Mouse (Mus musculus) right cerebral cortex, postnatal 10 days (tissue): Measurements from ENCODE around the gene Foxo1.

ENCODE experiments used
- DNase-seq, 2 experiments: peaks; one replicate each; pipeline ENCODE4 v3.0.0; 2021; ENCODE audit warnings: low spot score in 2 of 2

Gene Foxo1

GRCm38 (mm10) chr3:52268737-52269513, 789 bp downstream of the Foxo1 start:
- peak; percentile 56 to 62 for DNase-seq

DNA sequence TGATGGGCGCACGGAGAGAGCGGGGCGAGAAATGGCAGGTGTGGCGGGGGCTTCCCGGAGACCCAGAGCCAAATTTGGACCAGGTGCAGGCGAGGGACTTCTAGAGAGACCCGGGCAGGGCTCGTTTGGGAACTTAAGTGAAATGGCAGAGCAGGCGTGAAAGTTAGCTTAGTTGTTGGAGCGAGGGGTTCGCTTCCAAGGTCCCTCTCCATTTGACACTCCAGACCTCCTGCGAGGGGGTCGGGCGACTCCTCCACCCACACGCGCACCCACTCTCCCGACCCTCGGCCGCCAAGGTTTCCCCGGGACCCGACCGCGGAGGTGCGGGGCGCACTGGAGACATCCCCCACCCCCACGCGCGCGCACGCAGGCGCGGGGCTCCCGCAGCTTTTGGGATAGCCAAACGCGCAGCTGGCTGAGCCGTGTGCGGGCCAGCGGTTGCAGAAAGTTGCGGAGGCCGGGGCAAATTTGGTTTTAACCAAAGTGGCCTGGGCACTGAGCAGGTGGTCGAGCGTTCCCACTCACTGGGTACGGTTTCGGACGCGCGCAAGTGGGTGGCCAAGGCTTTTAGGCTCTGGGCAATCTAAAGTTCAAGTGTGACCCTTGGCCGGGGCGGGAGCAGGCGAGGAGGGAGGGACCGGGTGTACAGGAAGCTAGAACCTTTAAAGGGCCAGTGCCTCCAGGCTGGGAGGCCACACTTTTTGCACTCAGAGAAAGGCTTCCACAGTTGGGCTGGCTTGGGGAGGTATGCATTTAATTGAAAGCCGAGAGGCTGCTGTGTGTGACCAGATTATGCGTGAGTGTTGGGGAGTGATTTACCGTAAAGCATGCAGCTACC, 1.6 kb downstream of the Foxo1 start:
- DNase-seq: peak; percentile 49 to 54

DNA sequence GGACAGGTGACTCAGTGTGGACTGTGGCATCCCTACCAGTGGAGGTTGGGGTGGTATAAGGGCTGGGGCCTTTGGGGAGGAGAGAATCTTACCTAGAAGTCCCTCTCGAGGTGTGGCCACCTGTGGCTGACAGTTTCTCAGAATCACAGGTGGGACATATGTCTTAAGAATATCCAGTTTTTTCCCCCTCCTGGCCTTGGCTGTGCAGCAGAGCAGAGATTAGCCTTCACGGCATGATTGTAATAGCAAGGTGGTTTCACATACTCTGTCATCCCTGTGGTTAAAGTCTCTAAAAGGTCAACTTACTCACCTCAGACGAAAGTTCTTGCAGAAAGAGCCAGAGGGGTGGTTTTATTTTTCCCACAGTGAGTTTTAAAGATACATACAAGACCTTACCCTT, 2.4 kb downstream of the Foxo1 start:
- no peak for DNase-seq

- no peak for DNase-seq
Observed at GRCm38 (mm10) chr3:52271376-52271775, 3.2 kb downstream of the Foxo1 start.

- no peak for DNase-seq
Observed at GRCm38 (mm10) chr3:52272376-52272865, 4.3 kb downstream of the Foxo1 start.

DNA sequence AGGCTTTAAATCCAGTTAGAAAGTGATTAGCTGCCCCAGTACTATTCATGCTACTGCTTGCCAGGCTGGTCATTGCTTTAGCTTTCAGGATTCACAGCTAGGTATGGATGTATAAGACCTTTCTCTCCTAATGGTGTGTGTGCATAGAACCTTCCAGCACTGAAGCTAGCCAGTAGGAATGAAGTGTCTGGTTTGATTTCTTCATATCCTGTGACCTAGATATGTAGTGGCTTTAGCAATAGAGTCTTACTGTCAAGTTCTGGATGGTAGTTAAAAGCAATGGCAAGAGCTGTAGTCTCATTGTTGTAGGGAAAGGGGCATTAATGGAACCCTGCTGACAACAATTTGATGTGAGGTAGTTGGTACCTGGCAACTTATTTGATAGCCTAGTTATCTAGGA, 6.3 kb downstream of the Foxo1 start:
- no peak for DNase-seq

DNA sequence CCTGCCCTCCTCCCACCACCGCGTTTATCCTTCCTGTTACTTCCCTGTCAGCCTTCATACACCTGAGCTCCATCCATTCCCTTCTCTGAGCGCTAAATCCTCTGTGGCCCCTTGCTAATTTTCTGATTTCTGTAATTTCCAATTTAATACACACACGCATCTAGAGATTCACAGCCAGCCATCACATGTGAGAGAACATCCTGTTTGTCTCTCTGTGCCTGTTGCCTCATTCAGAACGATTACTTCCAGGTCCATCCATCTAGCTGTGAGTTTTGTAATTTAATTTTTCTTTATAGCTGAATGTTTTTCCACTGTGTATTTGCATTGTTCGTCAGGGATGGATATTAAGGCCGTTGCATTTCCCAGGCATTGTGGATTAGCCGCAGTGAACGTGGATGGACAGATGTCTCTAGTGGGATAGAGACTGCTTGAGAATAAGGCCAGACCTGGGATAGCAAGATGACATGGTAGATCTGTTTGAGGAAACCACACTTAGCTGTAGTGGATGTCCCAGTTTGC, 7.0 kb downstream of the Foxo1 start:
- no peak for DNase-seq

- no peak for DNase-seq
Observed at GRCm38 (mm10) chr3:52280681-52281080, 12.5 kb downstream of the Foxo1 start.

GRCm38 (mm10) chr3:52281882-52282281, 13.7 kb downstream of the Foxo1 start:
- DNase-seq: no peak

GRCm38 (mm10) chr3:52282369-52282768, 14.2 kb downstream of the Foxo1 start:
- no peak for DNase-seq

DNA sequence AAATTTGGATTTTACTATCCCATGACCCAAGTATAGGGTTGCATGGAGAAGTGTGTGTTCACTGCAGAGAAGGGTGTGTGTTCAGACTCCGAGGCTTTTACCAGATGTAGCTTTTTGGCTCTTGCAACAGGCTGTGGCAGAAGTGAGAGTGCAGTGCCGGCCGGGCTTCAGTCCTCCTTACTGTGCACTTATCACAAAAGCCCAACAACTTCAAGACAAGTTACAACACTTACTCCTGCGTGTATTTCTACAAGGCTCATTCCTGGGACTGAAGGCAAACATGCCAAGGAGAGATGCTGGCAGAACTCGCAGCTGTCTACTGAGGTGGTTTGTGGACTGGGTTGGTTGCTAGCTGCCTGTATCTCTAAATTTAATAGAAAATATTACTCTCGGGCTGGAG, 15.4 kb downstream of the Foxo1 start:
- no peak for DNase-seq

GRCm38 (mm10) chr3:52290811-52291210, 22.7 kb downstream of the Foxo1 start:
- DNase-seq: no peak

- no peak for DNase-seq
Observed at GRCm38 (mm10) chr3:52292498-52292897, 24.4 kb downstream of the Foxo1 start.

- DNase-seq: no peak
Observed at GRCm38 (mm10) chr3:52293946-52294345, 25.8 kb downstream of the Foxo1 start.

DNA sequence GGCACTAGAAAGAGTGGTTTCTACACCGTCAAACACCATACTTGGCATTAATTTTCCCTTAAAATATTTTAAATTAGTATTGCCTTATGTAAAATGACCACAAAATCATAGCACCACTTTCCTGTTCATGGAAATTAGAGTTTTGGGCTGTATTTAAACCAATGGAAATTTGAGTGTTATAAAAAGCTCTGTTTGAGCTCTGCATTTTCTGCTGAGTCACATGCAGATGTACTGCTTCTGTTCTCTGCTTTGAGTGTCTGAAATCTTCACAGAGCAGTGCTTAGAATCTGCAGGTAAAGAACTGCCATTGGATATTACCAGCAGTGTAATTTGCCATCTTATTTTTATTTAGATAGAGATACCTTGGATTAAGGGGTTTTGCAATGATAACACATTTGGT, 27.6 kb downstream of the Foxo1 start:
- no peak for DNase-seq

DNA sequence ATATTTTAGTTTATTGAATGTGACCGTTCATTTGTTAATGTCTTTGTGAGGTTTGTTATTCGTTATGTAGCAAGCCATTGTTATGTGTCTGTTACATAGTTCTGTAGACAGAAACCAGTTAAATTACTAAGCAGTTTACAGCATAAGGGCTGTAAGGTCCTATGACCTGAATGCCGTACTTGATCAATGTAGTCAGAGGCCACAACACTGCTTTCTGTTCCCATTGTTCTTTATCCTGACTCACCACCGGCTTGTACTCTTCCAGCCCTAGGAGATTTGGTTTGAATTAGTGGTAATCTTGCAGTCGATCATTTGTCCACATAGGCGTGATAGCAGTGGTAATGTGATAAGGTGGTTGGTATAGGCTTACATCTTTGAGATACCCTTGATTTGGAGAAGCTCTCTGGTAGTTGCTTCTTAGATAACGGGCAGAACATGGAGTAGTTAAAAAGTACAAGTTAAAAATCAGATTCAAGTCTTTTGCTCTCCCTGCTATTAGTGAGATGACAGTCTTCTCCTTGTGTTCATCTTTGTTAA, 28.2 kb downstream of the Foxo1 start:
- no peak for DNase-seq

DNA sequence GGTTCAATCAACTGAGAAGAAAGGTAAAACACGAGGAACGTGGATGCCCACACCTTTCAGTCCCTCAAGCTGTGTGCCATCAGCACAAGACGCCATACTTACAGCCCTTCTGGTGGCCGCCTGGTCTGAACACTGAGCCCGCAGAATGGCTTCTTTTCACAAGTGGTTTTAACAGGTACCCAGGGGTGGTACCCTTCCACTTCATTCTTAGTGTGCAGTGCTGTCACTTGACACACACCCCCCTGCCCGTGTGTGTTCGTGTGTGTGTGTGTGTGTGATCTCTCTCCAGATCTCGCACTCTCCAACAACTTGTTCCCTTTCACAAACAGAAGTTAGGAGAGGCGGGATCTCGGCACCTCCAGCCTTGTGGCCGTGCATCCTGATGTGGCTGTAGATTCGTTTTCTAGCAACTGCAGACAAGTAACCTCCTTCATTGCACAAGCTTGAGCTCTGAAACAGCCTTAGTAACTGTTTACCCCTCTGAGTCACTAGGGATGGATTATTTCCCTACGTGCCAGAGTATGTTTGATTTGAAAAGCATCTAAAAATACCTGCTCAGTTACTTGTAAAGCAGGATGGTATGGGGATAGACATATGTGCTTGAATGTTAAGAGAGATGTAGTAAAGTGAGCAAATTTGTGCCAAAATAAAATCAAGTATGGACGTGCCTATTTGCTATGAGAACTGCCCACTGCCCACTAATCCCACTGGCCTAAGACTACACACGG, 29.3 kb downstream of the Foxo1 start:
- no peak for DNase-seq

DNA sequence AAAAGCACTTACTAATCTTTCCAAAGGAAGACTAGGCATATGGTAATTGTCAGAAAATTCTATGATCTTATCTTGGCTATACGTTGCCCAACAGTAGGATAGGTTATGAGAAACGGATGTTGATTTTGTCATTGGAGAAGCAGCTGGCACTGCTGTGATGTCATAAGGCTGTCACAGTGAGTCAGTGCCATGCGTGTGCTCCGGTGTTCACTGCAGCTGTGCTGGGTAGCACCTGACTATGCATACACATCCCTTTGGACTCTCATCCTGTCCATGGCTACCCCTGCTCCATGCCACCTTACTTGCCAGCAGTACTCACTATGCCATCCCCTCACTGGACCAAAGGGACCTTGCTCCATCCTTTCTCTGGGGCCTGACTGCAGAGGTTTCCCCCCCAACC, 30.5 kb downstream of the Foxo1 start:
- DNase-seq: no peak

GRCm38 (mm10) chr3:52299376-52299775, 31.2 kb downstream of the Foxo1 start:
- DNase-seq: no peak

- no peak for DNase-seq
Observed at GRCm38 (mm10) chr3:52300517-52300916, 32.4 kb downstream of the Foxo1 start.

GRCm38 (mm10) chr3:52303301-52303700, 35.2 kb downstream of the Foxo1 start:
- DNase-seq: no peak
